Mouse (Mus musculus): ENCODE measurements around the gene Ap5z1.

Ap5z1 gene

GRCm38 (mm10) chr5:142440451-142441147, 23.1 kb upstream of the Ap5z1 start:
- peak; percentile 93 for DNase-seq

- no peak for DNase-seq
Measured at GRCm38 (mm10) chr5:142441332-142442044, 22.3 kb upstream of the Ap5z1 start.

DNA sequence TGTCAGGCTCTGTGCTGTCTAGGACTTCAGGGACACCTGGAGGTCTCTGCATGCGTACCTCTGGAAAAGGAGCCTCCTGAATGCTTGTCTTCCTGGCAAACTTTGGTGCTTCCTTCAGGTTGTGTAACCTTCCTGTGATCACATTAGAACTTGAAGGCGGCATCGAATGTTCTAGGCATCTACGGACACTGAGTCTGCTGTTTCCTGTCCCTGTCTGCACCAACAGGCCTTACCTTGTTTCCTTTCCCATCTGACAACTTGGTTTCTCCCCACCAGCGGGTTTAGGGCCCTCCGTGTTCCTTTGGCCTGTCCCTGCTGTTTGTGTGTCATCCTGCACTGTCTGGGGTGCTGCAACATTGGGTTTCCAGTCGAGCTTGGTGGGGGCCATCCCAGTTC, 21.7 kb upstream of the Ap5z1 start:
- no peak for DNase-seq

DNA sequence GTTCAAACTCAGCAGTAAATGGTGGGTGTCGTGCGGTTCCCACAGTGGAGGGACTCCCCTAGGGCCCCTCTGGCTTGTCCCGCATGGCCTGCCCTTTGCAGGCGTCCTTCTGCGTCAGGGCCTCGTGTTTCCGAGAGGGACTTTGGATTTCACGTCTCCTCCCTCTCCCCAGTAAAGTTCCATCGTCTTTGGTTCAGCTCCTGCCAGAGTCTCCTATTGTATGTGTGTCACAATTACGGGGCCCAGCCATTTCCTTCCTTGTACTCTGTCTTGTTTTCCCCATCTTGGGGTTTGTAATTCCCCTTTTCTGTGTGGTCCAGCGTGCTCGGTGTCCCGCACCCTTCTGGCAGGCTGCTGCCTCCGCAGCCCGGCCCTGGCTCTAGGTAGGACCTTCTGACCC, 20.2 kb upstream of the Ap5z1 start:
- no peak for DNase-seq

DNA sequence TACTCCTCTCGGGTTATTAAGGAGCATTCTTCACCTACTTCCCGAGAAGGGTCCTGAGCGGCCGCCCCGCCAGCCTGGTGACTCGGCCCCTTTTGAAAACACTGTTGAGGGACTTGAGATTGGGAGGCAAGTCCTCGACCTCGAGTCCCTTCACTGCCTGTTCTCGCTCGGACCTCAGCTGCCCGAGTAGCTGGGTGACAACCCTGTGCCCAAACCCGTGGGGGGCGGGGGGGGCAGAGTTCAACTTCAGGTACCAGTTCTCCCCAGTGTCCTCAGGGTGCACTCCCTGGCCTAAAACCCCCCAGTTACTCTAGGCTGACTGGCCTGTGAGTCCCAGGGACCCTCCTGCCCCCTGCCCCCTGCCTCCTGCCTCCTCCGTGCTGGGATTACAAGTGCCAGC, 19.8 kb upstream of the Ap5z1 start:
- DNase-seq = no peak

- DNase-seq = no peak
Measured at GRCm38 (mm10) chr5:142444791-142445531, 18.8 kb upstream of the Ap5z1 start.

DNA sequence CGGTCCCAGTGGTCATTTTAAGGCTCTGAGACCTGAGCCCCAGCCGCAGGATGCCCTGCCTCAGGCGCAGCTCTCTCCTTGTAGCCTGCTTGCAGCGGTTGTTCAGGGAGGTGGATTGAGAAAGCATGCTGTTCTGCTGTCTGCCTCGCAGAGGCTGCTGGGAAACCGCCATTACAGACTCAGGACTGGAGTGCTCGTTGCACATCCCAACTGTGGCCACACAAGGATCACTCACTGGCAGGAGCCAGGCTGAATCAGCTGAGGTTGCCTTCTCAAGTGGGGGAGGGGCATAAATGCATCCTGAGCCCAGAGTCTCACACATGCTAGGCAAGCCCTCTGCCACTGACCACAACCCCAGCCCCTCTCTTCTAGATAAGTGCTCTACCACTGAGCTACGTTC, 18.0 kb upstream of the Ap5z1 start:
- peak; percentile 50 for DNase-seq

GRCm38 (mm10) chr5:142448076-142448475, 15.7 kb upstream of the Ap5z1 start:
- peak; percentile 94 for DNase-seq

GRCm38 (mm10) chr5:142448623-142449022, 15.1 kb upstream of the Ap5z1 start:
- no peak for DNase-seq

DNA sequence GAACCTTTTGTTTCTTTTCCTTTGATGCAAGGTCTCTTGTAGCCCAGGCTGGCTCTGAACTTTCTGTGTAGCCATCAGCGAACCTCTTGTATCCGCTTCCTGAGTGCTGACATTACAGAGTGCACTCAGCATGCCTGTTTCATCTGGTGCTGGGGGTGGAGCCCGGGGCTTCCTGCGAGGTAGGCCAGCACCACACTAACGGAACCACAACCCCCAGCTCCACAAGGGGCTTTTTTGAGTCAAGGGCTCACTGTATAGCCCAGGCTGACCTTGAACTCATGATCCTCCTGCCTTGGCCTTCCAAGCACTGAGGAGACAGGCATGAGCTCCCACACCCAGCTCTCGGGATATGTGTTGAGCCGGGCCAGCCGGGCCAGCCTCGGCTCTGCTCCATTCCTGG, 12.9 kb upstream of the Ap5z1 start:
- no peak for DNase-seq

- peak; percentile 81 for DNase-seq
Measured at GRCm38 (mm10) chr5:142451759-142452158, 12.0 kb upstream of the Ap5z1 start.

DNA sequence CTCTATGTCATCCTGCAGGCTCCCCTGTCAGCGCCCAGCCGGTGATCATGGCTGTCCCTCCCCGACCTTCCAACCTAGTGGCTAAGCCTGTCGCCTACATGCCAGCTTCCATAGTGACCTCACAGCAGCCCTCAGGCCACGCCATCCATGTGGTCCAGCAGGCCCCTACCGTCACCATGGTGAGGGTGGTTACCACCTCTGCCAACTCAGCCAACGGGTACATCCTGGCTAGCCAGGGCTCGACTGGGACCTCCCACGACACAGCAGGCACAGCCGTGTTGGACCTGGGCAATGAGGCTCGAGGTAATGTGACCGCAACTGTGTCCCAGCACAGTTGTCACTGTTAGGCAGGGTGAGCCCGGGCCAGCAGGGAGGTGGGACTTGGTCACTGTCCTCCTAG, 10.0 kb upstream of the Ap5z1 start:
- no peak for DNase-seq

- no peak for DNase-seq
Measured at GRCm38 (mm10) chr5:142456318-142456717, 7.4 kb upstream of the Ap5z1 start.

GRCm38 (mm10) chr5:142457345-142457744, 6.4 kb upstream of the Ap5z1 start:
- no peak for DNase-seq

GRCm38 (mm10) chr5:142458791-142459557, 4.8 kb upstream of the Ap5z1 start:
- DNase-seq = no peak

- no peak for DNase-seq
Measured at GRCm38 (mm10) chr5:142459834-142460233, 3.9 kb upstream of the Ap5z1 start.

DNA sequence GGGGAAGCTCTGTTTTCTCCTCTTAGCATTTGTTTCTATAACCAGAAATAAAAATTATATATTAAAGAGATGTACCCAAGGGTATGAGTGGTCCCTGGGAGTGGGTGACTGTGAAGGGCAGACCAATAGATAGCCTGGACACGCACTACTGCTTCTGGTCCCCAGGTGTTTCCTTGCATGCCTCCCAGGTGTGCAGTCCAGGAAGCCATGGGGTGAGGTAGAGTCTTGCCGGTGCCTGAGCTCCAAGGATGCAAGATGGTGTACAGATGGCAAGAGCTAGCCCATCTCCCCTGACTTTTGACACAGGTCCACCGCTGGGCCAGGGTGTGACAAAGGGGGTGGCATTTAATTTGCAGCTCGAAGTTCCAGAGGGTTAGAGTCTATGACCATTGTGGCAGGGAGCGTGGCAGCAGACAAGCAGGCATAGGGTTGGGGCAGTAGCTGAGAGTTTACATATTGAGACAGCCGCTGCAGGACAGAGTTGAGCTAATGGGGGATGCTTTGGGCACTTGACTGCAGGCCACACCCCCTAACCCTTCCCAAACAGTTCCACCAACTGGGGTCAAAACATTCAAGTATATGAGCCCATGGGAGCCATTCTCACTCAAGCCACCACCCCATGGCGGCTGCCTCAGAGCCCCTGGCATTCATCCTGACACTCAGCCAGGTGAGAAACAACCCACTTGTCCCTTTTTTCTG, 1.7 kb upstream of the Ap5z1 start:
- DNase-seq = no peak

DNA sequence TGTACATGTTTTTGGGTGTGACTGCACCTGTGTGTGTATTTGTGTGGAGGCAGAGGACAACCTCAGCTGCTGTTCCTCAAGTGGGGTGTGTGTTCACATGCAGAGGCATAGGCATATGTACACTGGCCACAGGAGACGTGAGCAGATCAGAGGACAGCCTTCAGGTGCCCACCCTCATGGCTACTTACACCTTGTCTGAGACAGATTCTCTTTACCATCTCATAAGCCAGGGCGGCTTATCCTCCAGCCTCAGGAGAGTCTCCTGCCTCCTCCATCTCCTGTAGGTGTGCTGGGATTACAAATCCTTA, 1.1 kb upstream of the Ap5z1 start:
- DNase-seq = no peak

DNA sequence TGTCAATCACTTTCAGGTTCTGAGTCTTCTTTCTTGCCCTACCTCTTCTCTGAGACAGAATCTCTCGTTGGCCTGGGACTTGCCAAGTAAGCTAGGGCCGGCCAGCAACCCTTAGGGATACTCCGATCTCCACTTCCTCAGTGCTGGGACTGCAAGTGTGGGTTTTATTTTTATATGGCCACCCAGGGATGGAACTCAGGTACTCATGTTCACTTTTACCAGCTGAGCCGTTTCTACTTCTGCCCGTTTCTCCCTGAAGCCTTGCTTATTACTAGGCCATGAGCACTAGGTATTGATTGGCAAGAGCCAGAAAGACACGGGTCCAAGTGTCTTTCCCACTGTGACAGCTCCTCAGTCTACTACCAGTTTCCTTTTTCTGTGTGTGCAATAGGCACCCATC, 733 bp upstream of the Ap5z1 start:
- DNase-seq = no peak

GRCm38 (mm10) chr5:142468375-142468774, 4.6 kb downstream of the Ap5z1 start:
- DNase-seq = no peak

GRCm38 (mm10) chr5:142469796-142470195, 6.1 kb downstream of the Ap5z1 start:
- DNase-seq = no peak

- DNase-seq = peak; percentile 11
Measured at GRCm38 (mm10) chr5:142473696-142474095, 10.0 kb downstream of the Ap5z1 start.

DNA sequence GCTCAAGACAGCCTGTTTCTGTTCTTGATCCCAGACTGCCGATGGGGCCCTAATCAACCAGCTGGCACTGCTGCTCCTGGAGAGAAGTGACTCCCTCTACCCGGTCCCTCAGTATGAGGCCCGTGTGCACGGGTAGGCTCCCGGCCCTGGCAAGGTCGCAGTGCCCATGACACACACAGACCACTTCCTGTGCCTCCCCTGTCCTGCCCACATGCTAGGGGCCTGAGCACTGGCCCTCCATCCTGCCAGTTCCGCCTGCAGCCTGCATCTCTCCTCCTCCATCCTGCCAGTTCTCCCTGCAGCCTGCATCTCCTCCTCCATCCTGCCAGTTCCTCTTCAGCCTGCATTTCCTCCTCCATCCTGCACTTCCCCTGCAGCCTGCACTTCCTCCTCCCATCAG, 11.9 kb downstream of the Ap5z1 start:
- no peak for DNase-seq
